Mouse (Mus musculus): ENCODE measurements around the gene Atg4a-ps. TPM values are rescaled to one million over a fixed set of nuclear protein-coding genes. Genes with fewer than 3 reads are reported as not detected.

Gene Atg4a-ps
- polyA plus RNA-seq, 1 experiment, result not detected

DNA sequence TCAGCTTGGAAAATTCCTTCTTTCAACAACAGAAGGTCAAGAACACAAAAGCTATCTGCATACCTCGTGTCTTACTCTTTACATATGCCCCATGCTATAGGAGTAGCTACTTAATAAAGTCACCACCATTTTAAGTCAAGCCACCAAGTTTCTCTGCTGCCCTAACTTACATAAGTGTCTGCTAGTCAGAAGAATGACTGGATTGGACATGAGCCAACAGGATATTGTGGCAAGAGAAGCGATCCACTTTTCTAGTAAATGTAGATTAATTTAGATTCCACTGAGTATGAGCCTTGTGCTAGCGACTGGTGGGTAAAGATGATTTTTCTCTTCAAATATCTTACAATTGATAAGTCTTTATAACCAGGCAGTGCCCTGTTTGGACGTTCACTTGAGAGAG is 12.0 kb downstream of the Atg4a-ps start:
- Histone ChIP-seq H3K4me3 (ENCODE audit: low read depth, low read length) (no peak overlapping the region), H3K27ac (ENCODE audit: insufficient read depth, low read depth, low read length) (no peak overlapping the region), H3K4me1 (ENCODE audit: control insufficient read depth, insufficient read depth, insufficient read length, low read length) (no peaks in the 10 kb centered on the region), H3K27me3 (ENCODE audit: control insufficient read depth, insufficient read depth, low read length) (no peaks in the 10 kb centered on the region), H3K36me3 (ENCODE audit: control insufficient read depth, insufficient read depth, low read length) (no peaks in the 10 kb centered on the region)
- TF ChIP-seq POLR2A (IDR thresholded peaks at IDR 0.05; ENCODE audit: low read depth, low read length) (no peak), CTCF (IDR thresholded peaks at IDR 0.05; ENCODE audit: extremely low read depth, insufficient read length, insufficient replicate concordance, low read depth, low read length) (no peak)
- WGBS, result 36% methylated on average over 4 of the region's 4 CpGs

GRCm38 (mm10) chr3:103633124-103633523 is 12.7 kb downstream of the Atg4a-ps start:
- no peak for TF ChIP-seq POLR2A (IDR thresholded peaks at IDR 0.05; ENCODE audit: low read depth, low read length)
- no peak for TF ChIP-seq CTCF (IDR thresholded peaks at IDR 0.05; ENCODE audit: extremely low read depth, insufficient read length, insufficient replicate concordance, low read depth, low read length)
- Histone ChIP-seq H3K27me3 (ENCODE audit: control insufficient read depth, insufficient read depth, low read length) (no peaks in the 10 kb centered on the region), H3K27ac (ENCODE audit: insufficient read depth, low read depth, low read length) (no peak overlapping the region), H3K36me3 (ENCODE audit: control insufficient read depth, insufficient read depth, low read length) (no peaks in the 10 kb centered on the region), H3K4me1 (ENCODE audit: control insufficient read depth, insufficient read depth, insufficient read length, low read length) (no peaks in the 10 kb centered on the region), H3K4me3 (ENCODE audit: low read depth, low read length) (no peak overlapping the region)
- 83% methylated on average over 7 of the region's 7 CpGs for WGBS

- Histone ChIP-seq H3K27me3 (ENCODE audit: control insufficient read depth, insufficient read depth, low read length) (no peaks in the 10 kb centered on the region), H3K36me3 (ENCODE audit: control insufficient read depth, insufficient read depth, low read length) (no peaks in the 10 kb centered on the region), H3K4me3 (ENCODE audit: low read depth, low read length) (no peak overlapping the region), H3K4me1 (ENCODE audit: control insufficient read depth, insufficient read depth, insufficient read length, low read length) (no peaks in the 10 kb centered on the region), H3K27ac (ENCODE audit: insufficient read depth, low read depth, low read length) (no peak overlapping the region)
- TF ChIP-seq POLR2A (IDR thresholded peaks at IDR 0.05; ENCODE audit: low read depth, low read length) (no peak), CTCF (IDR thresholded peaks at IDR 0.05; ENCODE audit: extremely low read depth, insufficient read length, insufficient replicate concordance, low read depth, low read length) (no peak)
- 82% methylated on average over 3 of the region's 3 CpGs for WGBS
Measured at GRCm38 (mm10) chr3:103627661-103628060, 18.2 kb downstream of the Atg4a-ps start.

GRCm38 (mm10) chr3:103626481-103626880 is 19.4 kb downstream of the Atg4a-ps start:
- Histone ChIP-seq H3K27me3 (ENCODE audit: control insufficient read depth, insufficient read depth, low read length) (no peaks in the 10 kb centered on the region), H3K4me3 (ENCODE audit: low read depth, low read length) (no peak overlapping the region), H3K36me3 (ENCODE audit: control insufficient read depth, insufficient read depth, low read length) (no peaks in the 10 kb centered on the region), H3K27ac (ENCODE audit: insufficient read depth, low read depth, low read length) (no peak overlapping the region), H3K4me1 (ENCODE audit: control insufficient read depth, insufficient read depth, insufficient read length, low read length) (no peaks in the 10 kb centered on the region)
- TF ChIP-seq CTCF (IDR thresholded peaks at IDR 0.05; ENCODE audit: extremely low read depth, insufficient read length, insufficient replicate concordance, low read depth, low read length) (no peak), POLR2A (IDR thresholded peaks at IDR 0.05; ENCODE audit: low read depth, low read length) (no peak)
- WGBS, result 84% methylated on average over 4 of the region's 4 CpGs

- Histone ChIP-seq H3K36me3 (ENCODE audit: control insufficient read depth, insufficient read depth, low read length) (no peaks in the 10 kb centered on the region), H3K4me3 (ENCODE audit: low read depth, low read length) (no peak overlapping the region)
- WGBS, result 87% methylated on average over 13 of the region's 13 CpGs
Measured at GRCm38 (mm10) chr3:103625169-103625568, 20.7 kb downstream of the Atg4a-ps start.

DNA sequence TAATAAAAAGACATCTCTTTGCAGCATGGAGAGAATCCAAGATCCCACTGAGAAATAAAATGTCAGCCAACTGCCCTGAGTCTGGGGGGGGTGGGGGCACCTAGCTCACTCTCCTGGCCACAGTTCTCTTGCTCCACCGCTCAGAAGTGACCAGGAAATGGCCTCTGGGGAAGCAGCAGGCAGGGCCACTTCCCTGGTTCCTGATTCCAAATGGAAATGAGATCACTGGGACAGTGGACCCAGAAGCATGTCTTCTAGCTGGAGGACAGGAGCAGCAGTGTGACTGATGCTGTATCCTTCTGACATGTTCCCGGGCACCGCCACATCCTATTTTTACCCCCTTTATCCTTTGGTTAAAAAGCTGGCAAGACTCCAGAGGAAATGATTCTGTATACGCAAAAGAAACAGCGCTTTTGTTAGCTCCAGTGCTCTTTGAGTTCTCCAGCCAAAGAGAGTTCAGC is 21.2 kb downstream of the Atg4a-ps start:
- Histone ChIP-seq H3K4me3 (ENCODE audit: low read depth, low read length) (no peak overlapping the region), H3K27me3 (ENCODE audit: control insufficient read depth, insufficient read depth, low read length) (no peaks in the 10 kb centered on the region), H3K36me3 (ENCODE audit: control insufficient read depth, insufficient read depth, low read length) (no peaks in the 10 kb centered on the region), H3K4me1 (ENCODE audit: control insufficient read depth, insufficient read depth, insufficient read length, low read length) (no peaks in the 10 kb centered on the region), H3K27ac (ENCODE audit: insufficient read depth, low read depth, low read length) (no peak overlapping the region)
- WGBS, result 54% methylated on average over 5 of the region's 5 CpGs
- TF ChIP-seq POLR2A (IDR thresholded peaks at IDR 0.05; ENCODE audit: low read depth, low read length), result no peak
- TF ChIP-seq CTCF (IDR thresholded peaks at IDR 0.05; ENCODE audit: extremely low read depth, insufficient read length, insufficient replicate concordance, low read depth, low read length), result no peak

More at GRCm38 (mm10) chr3:103625169-103625568, 20.7 kb downstream of the Atg4a-ps start:
- Histone ChIP-seq H3K27ac (ENCODE audit: insufficient read depth, low read depth, low read length) (no peak overlapping the region), H3K4me1 (ENCODE audit: control insufficient read depth, insufficient read depth, insufficient read length, low read length) (no peaks in the 10 kb centered on the region), H3K27me3 (ENCODE audit: control insufficient read depth, insufficient read depth, low read length) (no peaks in the 10 kb centered on the region)
- TF ChIP-seq CTCF (IDR thresholded peaks at IDR 0.05; ENCODE audit: extremely low read depth, insufficient read length, insufficient replicate concordance, low read depth, low read length) (no peak), POLR2A (IDR thresholded peaks at IDR 0.05; ENCODE audit: low read depth, low read length) (no peak)

GRCm38 (mm10) chr3:103623893-103624470 is 21.9 kb downstream of the Atg4a-ps start:
- H3K36me3 ChIP-seq (ENCODE audit: control insufficient read depth, insufficient read depth, low read length), result no peaks in the 10 kb centered on the region
- H3K4me3 ChIP-seq (ENCODE audit: low read depth, low read length), result no peak overlapping the region
- no peaks in the 10 kb centered on the region for H3K27me3 ChIP-seq (ENCODE audit: control insufficient read depth, insufficient read depth, low read length)
- no peaks in the 10 kb centered on the region for H3K4me1 ChIP-seq (ENCODE audit: control insufficient read depth, insufficient read depth, insufficient read length, low read length)
- no peak for TF ChIP-seq CTCF (IDR thresholded peaks at IDR 0.05; ENCODE audit: extremely low read depth, insufficient read length, insufficient replicate concordance, low read depth, low read length)
- TF ChIP-seq POLR2A (IDR thresholded peaks at IDR 0.05; ENCODE audit: low read depth, low read length), result no peak
- no peak overlapping the region for H3K27ac ChIP-seq (ENCODE audit: insufficient read depth, low read depth, low read length)
- 81% methylated on average over 10 of the region's 10 CpGs for WGBS

Measured in small intestine, adult 2 months (tissue).